Mouse (Mus musculus) spleen, adult 2 months (tissue): ENCODE results near the gene Fam19a2. TPM values are rescaled to one million over a fixed set of nuclear protein-coding genes. Genes with fewer than 3 reads are reported as not detected.

Experiments
- DNase-seq, 2 experiments: peaks; one replicate each; pipeline versions ENCODE4 v3.0.0 to v3.0.0-alpha.2; 2012 to 2021; ENCODE audit warnings: low spot score in 2 of 2, low read depth in 1 of 2
- H3K27ac ChIP-seq: fragments of 200-500 bp; 2 replicates; pipeline ENCODE4 v1.5.1; 2012; ENCODE audit warnings: low read length, inconsistent platforms; ENCODE audit not compliant: insufficient read depth
- H3K27me3 ChIP-seq: fragments of 200-500 bp; 2 replicates; pipeline ENCODE4 v1.6.1; 2012; ENCODE audit warnings: mild to moderate bottlenecking, moderate library complexity, low read length, inconsistent platforms; ENCODE audit not compliant: control insufficient read depth, insufficient read depth
- H3K36me3 ChIP-seq: fragments of 200-500 bp; 2 replicates; pipeline ENCODE4 v1.6.1; 2012; ENCODE audit warnings: mild to moderate bottlenecking, low read length, inconsistent platforms; ENCODE audit not compliant: control insufficient read depth, insufficient read depth
- H3K4me1 ChIP-seq: fragments of 200-500 bp; 2 replicates; pipeline ENCODE4 v1.6.1; 2011; ENCODE audit warnings: inconsistent platforms; ENCODE audit not compliant: control insufficient read depth, insufficient read depth, insufficient read length
- H3K4me3 ChIP-seq: fragments of 200-500 bp; 2 replicates; pipeline ENCODE4 v1.5.1; 2011; ENCODE audit warnings: mild to moderate bottlenecking, inconsistent platforms; ENCODE audit not compliant: insufficient read depth, insufficient read length; ENCODE audit errors: extremely low read depth
- CTCF ChIP-seq: fragments of 200-500 bp; IDR thresholded peaks from 2 replicates; pipeline ENCODE4 v1.5.1; 2011; ENCODE audit warnings: mild to moderate bottlenecking, inconsistent platforms; ENCODE audit not compliant: insufficient read depth, insufficient read length, insufficient replicate concordance; ENCODE audit errors: extremely low read depth
- POLR2A ChIP-seq: fragments of 200-500 bp; IDR thresholded peaks from 2 replicates; pipeline ENCODE4 v1.6.1; 2011; ENCODE audit warnings: low read depth, low read length, inconsistent platforms
- WGBS: fragments of 180-500 bp; shearing (Covaris S2); methylation state at CpG from one replicate; pipeline ENCODE4 v1.1.7; 2018; 5-methylcytosine and 5-hydroxymethylcytosine counted together
- polyA plus RNA-seq: library from polyadenylated mRNA; depleted of rRNA; stranded (reverse); fragments of >200 nt; gene quantifications from 2 replicates; pipeline ENCODE4 v1.2.3, GENCODE M21; 2012

The Fam19a2 gene
- polyA plus RNA-seq, 1 experiment: not detected

- Histone ChIP-seq H3K4me3 (no peak overlapping the region), H3K27ac (no peak overlapping the region), H3K4me1 (no peaks in the 10 kb centered on the region), H3K27me3 (no peaks in the 10 kb centered on the region), H3K36me3 (no peaks in the 10 kb centered on the region)
- TF ChIP-seq CTCF (no peak), POLR2A (no peak)
- no peak for DNase-seq
- WGBS: 85% methylated on average over 1 of the region's 1 CpGs
Measured at GRCm38 (mm10) chr10:123456800-123457199, 193.0 kb downstream of the Fam19a2 start.

- Histone ChIP-seq H3K27me3 (no peaks in the 10 kb centered on the region), H3K4me3 (no peak overlapping the region), H3K4me1 (no peaks in the 10 kb centered on the region), H3K27ac (no peak overlapping the region), H3K36me3 (no peaks in the 10 kb centered on the region)
- TF ChIP-seq POLR2A: no peak
- no peak for DNase-seq
- 83% methylated on average over 5 of the region's 5 CpGs for WGBS
Measured at GRCm38 (mm10) chr10:123460466-123460865, 196.7 kb downstream of the Fam19a2 start.

GRCm38 (mm10) chr10:123462305-123462704 is 198.5 kb downstream of the Fam19a2 start:
- H3K4me1 ChIP-seq: no peaks in the 10 kb centered on the region
- H3K27me3 ChIP-seq: no peaks in the 10 kb centered on the region
- TF ChIP-seq CTCF (no peak), POLR2A (no peak)
- no peak for DNase-seq
- WGBS: 52% methylated on average over 3 of the region's 3 CpGs
- H3K4me3 ChIP-seq: no peak overlapping the region
- H3K27ac ChIP-seq: no peak overlapping the region
- no peaks in the 10 kb centered on the region for H3K36me3 ChIP-seq

GRCm38 (mm10) chr10:123514749-123515148 is 251.0 kb downstream of the Fam19a2 start:
- DNase-seq: no peak
- no peaks in the 10 kb centered on the region for H3K27me3 ChIP-seq
- H3K4me3 ChIP-seq: no peak overlapping the region
- no peaks in the 10 kb centered on the region for H3K36me3 ChIP-seq
- TF ChIP-seq POLR2A (no peak), CTCF (no peak)
- 84% methylated on average over 3 of the region's 3 CpGs for WGBS
- H3K27ac ChIP-seq: no peak overlapping the region
- no peaks in the 10 kb centered on the region for H3K4me1 ChIP-seq

- no peaks in the 10 kb centered on the region for H3K27me3 ChIP-seq
- no peak overlapping the region for H3K27ac ChIP-seq
- DNase-seq: no peak
- WGBS: 75% methylated on average over 2 of the region's 2 CpGs
- no peak overlapping the region for H3K4me3 ChIP-seq
- no peak for TF ChIP-seq CTCF
- no peak for TF ChIP-seq POLR2A
- H3K36me3 ChIP-seq: no peaks in the 10 kb centered on the region
- H3K4me1 ChIP-seq: no peaks in the 10 kb centered on the region
Measured at GRCm38 (mm10) chr10:123520613-123521012, 256.8 kb downstream of the Fam19a2 start.

GRCm38 (mm10) chr10:123521203-123521602 is 257.4 kb downstream of the Fam19a2 start:
- Histone ChIP-seq H3K27ac (no peak overlapping the region), H3K27me3 (no peaks in the 10 kb centered on the region), H3K4me1 (no peaks in the 10 kb centered on the region), H3K36me3 (no peaks in the 10 kb centered on the region), H3K4me3 (no peak overlapping the region)
- 88% methylated on average over 6 of the region's 6 CpGs for WGBS
- TF ChIP-seq CTCF (no peak), POLR2A (no peak)
- DNase-seq: no peak

GRCm38 (mm10) chr10:123525424-123525823 is 261.6 kb downstream of the Fam19a2 start:
- H3K4me1 ChIP-seq: no peaks in the 10 kb centered on the region
- no peaks in the 10 kb centered on the region for H3K36me3 ChIP-seq
- DNase-seq: no peak
- TF ChIP-seq CTCF (no peak), POLR2A (no peak)
- WGBS: 89% methylated on average over 5 of the region's 5 CpGs
- no peak overlapping the region for H3K27ac ChIP-seq
- no peaks in the 10 kb centered on the region for H3K27me3 ChIP-seq
- no peak overlapping the region for H3K4me3 ChIP-seq
